Mouse (Mus musculus): ENCODE results near the gene Setd1a. TPM values are rescaled to one million over a fixed set of nuclear protein-coding genes. Genes with fewer than 3 reads are reported as not detected.

Setd1a gene
- polyA plus RNA-seq, 1 experiment from 2014 or later: 20.7 TPM

DNA sequence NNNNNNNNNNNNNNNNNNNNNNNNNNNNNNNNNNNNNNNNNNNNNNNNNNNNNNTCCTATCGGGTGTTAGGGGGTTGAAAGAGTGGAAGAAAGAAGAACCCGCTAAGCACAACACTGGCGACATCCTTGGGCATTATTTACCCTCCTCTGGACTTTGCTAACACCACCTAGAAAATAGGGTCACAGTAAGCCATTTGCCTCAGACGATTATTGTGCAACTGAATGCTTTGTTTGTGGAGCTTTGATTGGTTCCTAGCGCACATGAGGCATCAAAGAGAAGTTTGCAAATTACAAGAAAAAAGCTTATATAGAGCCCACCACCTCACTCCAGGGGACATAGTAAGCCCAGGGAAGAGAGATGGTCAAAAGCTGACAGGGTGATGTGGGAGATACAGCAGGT lies 32.4 kb downstream of the Setd1a start:
- peaks cover 14% of the 10 kb centered on the region for H3K36me3 ChIP-seq (ENCODE audit: control insufficient read depth, insufficient read depth)
- no peak for ATAC-seq
- no peak overlapping the region for H3K9ac ChIP-seq (replicated peaks; ENCODE audit: low read depth, low read length)
- H3K27ac ChIP-seq (ENCODE audit: low read length): no peak overlapping the region
- peaks cover 1% of the 10 kb centered on the region for H3K4me1 ChIP-seq (replicated peaks; ENCODE audit: control insufficient read depth, insufficient read depth, low read length)
- H3K9me3 ChIP-seq (ENCODE audit: control insufficient read depth, low read length): no peaks in the 10 kb centered on the region
- H3K27me3 ChIP-seq (replicated peaks; ENCODE audit: control insufficient read depth, insufficient read depth, low read length): no peaks in the 10 kb centered on the region
- no peak overlapping the region for H3K4me3 ChIP-seq (replicated peaks; ENCODE audit: low read length)
- WGBS: 51% methylated on average over 5 of the region's 5 CpGs
- H3K4me2 ChIP-seq (ENCODE audit: low read length): no peak overlapping the region

DNA sequence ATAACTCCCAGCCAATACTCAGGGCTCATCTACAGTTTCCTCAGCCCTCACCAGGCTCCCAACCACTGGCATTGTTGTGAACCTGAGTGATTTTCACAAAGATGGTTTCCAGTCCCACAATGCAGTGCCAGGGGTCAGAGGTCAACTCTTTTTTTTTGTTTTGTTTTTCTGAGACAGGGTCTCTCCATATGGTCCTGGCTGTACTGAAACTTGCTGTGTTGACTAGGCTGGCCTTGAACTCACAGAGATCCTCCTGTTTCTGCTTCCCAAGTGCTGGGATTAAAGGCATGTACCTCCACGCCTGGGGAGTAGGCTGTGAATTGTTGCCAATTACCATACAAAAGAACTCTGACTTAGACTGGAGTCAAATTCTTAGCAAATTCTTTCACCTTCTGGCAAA lies 33.4 kb downstream of the Setd1a start:
- H3K4me1 ChIP-seq (replicated peaks; ENCODE audit: control insufficient read depth, insufficient read depth, low read length): peaks cover 12% of the 10 kb centered on the region
- no peak for ATAC-seq
- H3K4me3 ChIP-seq (replicated peaks; ENCODE audit: low read length): no peak overlapping the region
- no peaks in the 10 kb centered on the region for H3K27me3 ChIP-seq (replicated peaks; ENCODE audit: control insufficient read depth, insufficient read depth, low read length)
- H3K9ac ChIP-seq (replicated peaks; ENCODE audit: low read depth, low read length): no peak overlapping the region
- peaks cover 14% of the 10 kb centered on the region for H3K36me3 ChIP-seq (ENCODE audit: control insufficient read depth, insufficient read depth)
- no peaks in the 10 kb centered on the region for H3K9me3 ChIP-seq (ENCODE audit: control insufficient read depth, low read length)
- no peak overlapping the region for H3K27ac ChIP-seq (ENCODE audit: low read length)
- no peak overlapping the region for H3K4me2 ChIP-seq (ENCODE audit: low read length)
- 94% methylated on average over 1 of the region's 1 CpGs for WGBS

DNA sequence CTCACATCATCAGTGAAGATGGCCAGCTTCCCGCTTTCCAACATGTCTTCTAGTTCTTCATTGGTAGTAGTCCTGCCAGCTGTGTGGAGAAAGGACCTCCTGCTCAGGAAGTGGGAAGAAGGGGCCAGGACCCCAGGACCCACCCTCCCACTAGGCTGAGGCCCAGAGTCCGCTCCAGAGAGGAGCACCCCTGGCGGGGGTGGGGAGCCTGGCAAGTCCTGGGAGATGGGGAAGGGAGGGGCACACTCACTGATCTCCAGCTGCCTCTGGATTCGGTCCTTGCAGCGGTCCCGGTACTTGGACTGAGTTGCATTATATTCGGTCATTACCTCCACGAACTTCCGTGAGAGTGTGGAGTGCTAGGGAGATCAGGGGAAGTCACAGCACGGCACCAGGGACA lies 34.2 kb downstream of the Setd1a start:
- no peaks in the 10 kb centered on the region for H3K27me3 ChIP-seq (replicated peaks; ENCODE audit: control insufficient read depth, insufficient read depth, low read length)

DNA sequence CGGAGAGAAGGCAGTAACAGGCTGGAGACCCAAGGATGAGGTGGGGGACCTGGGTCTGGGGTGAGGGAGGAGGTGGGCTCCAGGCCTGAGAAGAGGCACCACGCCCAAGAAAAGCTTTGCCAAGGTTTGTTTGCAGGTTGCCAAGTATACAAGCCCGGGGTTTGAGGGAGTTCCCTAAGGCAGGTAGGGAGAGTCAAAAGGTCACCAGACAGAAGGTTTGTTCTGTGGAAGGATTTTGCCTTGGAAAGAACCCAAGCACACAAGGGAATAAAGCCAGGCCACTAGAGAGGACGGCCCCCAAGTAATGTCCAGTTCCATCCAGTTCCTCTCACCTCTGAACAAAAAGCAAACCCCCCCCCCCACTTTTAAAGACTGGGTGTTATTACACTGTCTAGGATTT lies 34.8 kb downstream of the Setd1a start:
- Histone ChIP-seq H3K9ac (replicated peaks; ENCODE audit: low read depth, low read length) (no peak overlapping the region), H3K27me3 (replicated peaks; ENCODE audit: control insufficient read depth, insufficient read depth, low read length) (no peaks in the 10 kb centered on the region), H3K9me3 (ENCODE audit: control insufficient read depth, low read length) (no peaks in the 10 kb centered on the region), H3K4me3 (replicated peaks; ENCODE audit: low read length) (no peak overlapping the region), H3K4me1 (replicated peaks; ENCODE audit: control insufficient read depth, insufficient read depth, low read length) (peaks cover 19% of the 10 kb centered on the region), H3K27ac (ENCODE audit: low read length) (no peak overlapping the region), H3K36me3 (ENCODE audit: control insufficient read depth, insufficient read depth) (peaks cover 12% of the 10 kb centered on the region), H3K4me2 (ENCODE audit: low read length) (no peak overlapping the region)
- ATAC-seq: no peak
- 87% methylated on average over 4 of the region's 4 CpGs for WGBS

More for the DNA sequence above, 34.2 kb downstream of the Setd1a start:
- peaks cover 17% of the 10 kb centered on the region for H3K4me1 ChIP-seq (replicated peaks; ENCODE audit: control insufficient read depth, insufficient read depth, low read length)
- no peak overlapping the region for H3K4me3 ChIP-seq (replicated peaks; ENCODE audit: low read length)
- no peaks in the 10 kb centered on the region for H3K9me3 ChIP-seq (ENCODE audit: control insufficient read depth, low read length)
- WGBS: 80% methylated on average over 10 of the region's 10 CpGs
- H3K36me3 ChIP-seq (ENCODE audit: control insufficient read depth, insufficient read depth): peaks cover 12% of the 10 kb centered on the region
- H3K9ac ChIP-seq (replicated peaks; ENCODE audit: low read depth, low read length): no peak overlapping the region
- H3K4me2 ChIP-seq (ENCODE audit: low read length): no peak overlapping the region
- no peak overlapping the region for H3K27ac ChIP-seq (ENCODE audit: low read length)
- ATAC-seq: no peak

DNA sequence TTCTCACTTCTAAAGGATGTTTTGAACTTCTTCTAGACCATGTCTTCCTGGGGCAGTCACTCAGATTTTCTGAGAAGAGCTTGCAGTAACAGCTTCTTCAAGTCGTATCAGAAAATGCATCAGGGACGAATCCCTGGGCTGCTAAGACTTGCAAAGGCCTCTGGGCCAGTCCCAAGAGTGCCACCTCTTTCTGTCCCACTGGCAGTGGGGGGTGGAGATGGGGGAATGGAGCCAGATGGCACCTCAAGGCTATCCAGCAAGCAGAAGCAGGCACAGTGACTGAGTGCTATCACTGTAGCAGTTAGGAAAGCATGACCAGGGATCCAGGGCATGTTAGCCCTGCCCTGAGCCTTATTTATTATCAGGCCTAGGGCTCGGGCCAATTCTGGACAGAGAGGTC lies 35.8 kb downstream of the Setd1a start:
- 85% methylated on average over 3 of the region's 3 CpGs for WGBS
- Histone ChIP-seq H3K27me3 (replicated peaks; ENCODE audit: control insufficient read depth, insufficient read depth, low read length) (no peaks in the 10 kb centered on the region), H3K4me1 (replicated peaks; ENCODE audit: control insufficient read depth, insufficient read depth, low read length) (peaks cover 21% of the 10 kb centered on the region), H3K4me3 (replicated peaks; ENCODE audit: low read length) (no peak overlapping the region), H3K27ac (ENCODE audit: low read length) (no peak overlapping the region), H3K9me3 (ENCODE audit: control insufficient read depth, low read length) (no peaks in the 10 kb centered on the region), H3K36me3 (ENCODE audit: control insufficient read depth, insufficient read depth) (peaks cover 12% of the 10 kb centered on the region), H3K4me2 (ENCODE audit: low read length) (no peak overlapping the region), H3K9ac (replicated peaks; ENCODE audit: low read depth, low read length) (no peak overlapping the region)
- ATAC-seq: no peak

DNA sequence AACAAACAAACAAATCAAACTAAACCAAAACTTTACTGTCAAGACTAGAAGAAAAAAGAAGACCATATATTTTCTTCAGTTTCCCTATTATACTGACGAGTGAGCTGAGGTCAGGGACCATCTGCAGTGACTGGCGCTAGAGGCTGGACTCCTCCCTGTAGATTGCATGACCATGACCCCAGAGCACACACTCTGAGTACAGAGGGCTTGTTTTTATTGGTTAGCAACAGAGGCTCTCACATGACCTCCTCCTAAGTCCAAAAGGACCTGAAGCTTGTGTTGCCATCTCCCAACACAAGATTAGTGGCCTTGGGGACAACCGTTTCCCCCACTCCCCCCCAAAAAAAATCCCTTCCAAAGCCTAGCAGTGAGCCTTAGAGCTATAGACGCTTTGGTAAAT lies 37.4 kb downstream of the Setd1a start:
- Histone ChIP-seq H3K27ac (ENCODE audit: low read length) (peak overlapping the region; percentile 25), H3K4me2 (ENCODE audit: low read length) (0 out of 2 replicates have a peak overlapping the region, but pooled peaks have one; percentile 0), H3K4me1 (replicated peaks; ENCODE audit: control insufficient read depth, insufficient read depth, low read length) (peaks cover 21% of the 10 kb centered on the region), H3K9me3 (ENCODE audit: control insufficient read depth, low read length) (no peaks in the 10 kb centered on the region), H3K9ac (replicated peaks; ENCODE audit: low read depth, low read length) (no peak overlapping the region), H3K4me3 (replicated peaks; ENCODE audit: low read length) (no peak overlapping the region), H3K36me3 (ENCODE audit: control insufficient read depth, insufficient read depth) (peaks cover 10% of the 10 kb centered on the region), H3K27me3 (replicated peaks; ENCODE audit: control insufficient read depth, insufficient read depth, low read length) (no peaks in the 10 kb centered on the region)
- 64% methylated on average over 4 of the region's 4 CpGs for WGBS
- ATAC-seq: peak; percentile 24; the same call in 1 of the 2 replicates

DNA sequence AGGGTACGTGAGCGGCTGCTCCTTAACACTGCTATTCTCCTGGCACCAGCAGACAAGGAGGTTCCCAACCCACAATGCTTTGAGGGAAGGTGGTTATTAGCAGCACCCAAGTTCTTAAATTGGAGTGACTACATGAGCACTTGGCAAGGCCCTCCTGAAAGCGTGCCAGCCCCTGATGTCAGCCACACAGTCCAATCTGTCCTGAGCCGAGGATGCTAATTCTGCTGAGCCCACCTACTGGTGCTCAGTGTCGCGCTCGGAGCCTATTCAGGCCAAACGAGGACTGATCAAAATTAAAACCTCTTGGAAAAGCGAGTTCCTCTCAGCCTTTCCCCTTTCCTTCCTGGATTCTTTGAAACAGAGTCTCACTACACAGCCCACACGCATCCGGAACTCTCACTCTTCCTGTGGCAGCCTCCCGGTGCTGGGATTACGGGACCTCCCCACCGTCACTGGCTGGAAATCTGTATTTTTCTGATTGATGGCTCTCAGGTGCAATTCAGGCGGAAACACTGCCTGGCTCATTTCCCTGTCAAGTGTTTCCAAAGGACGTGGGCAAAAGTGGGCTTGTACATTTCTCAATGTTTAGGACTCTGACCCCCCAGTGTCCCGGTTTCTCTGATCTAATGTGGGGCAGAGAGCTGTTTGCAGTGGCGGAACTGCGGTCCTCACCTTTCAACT lies 37.9 kb downstream of the Setd1a start:
- Histone ChIP-seq H3K27me3 (replicated peaks; ENCODE audit: control insufficient read depth, insufficient read depth, low read length) (no peaks in the 10 kb centered on the region), H3K9ac (replicated peaks; ENCODE audit: low read depth, low read length) (no peak overlapping the region; the same call in 1 of the 2 replicates), H3K4me2 (ENCODE audit: low read length) (0 out of 2 replicates have a peak overlapping the region, but pooled peaks have one; percentile 0), H3K27ac (ENCODE audit: low read length) (peak overlapping the region; percentile 25), H3K4me3 (replicated peaks; ENCODE audit: low read length) (no peak overlapping the region), H3K36me3 (ENCODE audit: control insufficient read depth, insufficient read depth) (peaks cover 7% of the 10 kb centered on the region), H3K4me1 (replicated peaks; ENCODE audit: control insufficient read depth, insufficient read depth, low read length) (peaks cover 21% of the 10 kb centered on the region), H3K9me3 (ENCODE audit: control insufficient read depth, low read length) (no peaks in the 10 kb centered on the region)
- 50% methylated on average over 19 of the region's 19 CpGs for WGBS
- peak; percentile 92 for ATAC-seq

DNA sequence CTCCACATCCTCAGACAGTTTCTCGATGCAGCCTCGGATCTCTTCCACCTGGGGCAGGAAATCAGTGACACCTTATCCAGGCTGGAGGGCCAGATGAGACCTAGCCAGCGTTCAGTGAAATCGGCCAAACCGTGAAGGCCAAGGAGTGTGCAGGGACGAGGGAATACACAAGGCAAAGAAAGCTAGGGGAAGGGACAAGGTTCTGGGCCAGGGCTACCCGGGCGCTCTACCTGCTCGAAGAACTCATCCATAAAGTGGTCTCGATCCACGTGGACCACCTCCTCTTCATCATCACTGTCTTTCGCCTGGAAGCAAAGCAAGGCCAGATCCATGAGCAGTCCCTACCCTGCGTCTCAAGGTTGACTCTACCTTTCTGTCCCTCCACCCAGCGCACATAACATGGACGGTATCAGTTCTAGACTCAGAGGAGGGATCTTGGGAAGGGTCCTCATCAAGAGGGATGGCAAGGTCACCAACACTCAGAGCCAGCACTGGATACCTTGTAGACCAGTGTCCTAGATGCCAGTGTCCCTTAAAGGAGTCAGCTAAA lies 38.7 kb downstream of the Setd1a start:
- H3K4me1 ChIP-seq (replicated peaks; ENCODE audit: control insufficient read depth, insufficient read depth, low read length): peaks cover 21% of the 10 kb centered on the region
- 95% methylated on average over 15 of the region's 15 CpGs for WGBS
- H3K27ac ChIP-seq (ENCODE audit: low read length): peak overlapping the region; percentile 25; the same call in 1 of the 2 replicates
- H3K36me3 ChIP-seq (ENCODE audit: control insufficient read depth, insufficient read depth): peaks cover 7% of the 10 kb centered on the region
- H3K9ac ChIP-seq (replicated peaks; ENCODE audit: low read depth, low read length): no peak overlapping the region
- no peaks in the 10 kb centered on the region for H3K27me3 ChIP-seq (replicated peaks; ENCODE audit: control insufficient read depth, insufficient read depth, low read length)
- ATAC-seq: no peak
- no peak overlapping the region for H3K4me3 ChIP-seq (replicated peaks; ENCODE audit: low read length)
- H3K9me3 ChIP-seq (ENCODE audit: control insufficient read depth, low read length): no peaks in the 10 kb centered on the region
- no peak overlapping the region for H3K4me2 ChIP-seq (ENCODE audit: low read length)

DNA sequence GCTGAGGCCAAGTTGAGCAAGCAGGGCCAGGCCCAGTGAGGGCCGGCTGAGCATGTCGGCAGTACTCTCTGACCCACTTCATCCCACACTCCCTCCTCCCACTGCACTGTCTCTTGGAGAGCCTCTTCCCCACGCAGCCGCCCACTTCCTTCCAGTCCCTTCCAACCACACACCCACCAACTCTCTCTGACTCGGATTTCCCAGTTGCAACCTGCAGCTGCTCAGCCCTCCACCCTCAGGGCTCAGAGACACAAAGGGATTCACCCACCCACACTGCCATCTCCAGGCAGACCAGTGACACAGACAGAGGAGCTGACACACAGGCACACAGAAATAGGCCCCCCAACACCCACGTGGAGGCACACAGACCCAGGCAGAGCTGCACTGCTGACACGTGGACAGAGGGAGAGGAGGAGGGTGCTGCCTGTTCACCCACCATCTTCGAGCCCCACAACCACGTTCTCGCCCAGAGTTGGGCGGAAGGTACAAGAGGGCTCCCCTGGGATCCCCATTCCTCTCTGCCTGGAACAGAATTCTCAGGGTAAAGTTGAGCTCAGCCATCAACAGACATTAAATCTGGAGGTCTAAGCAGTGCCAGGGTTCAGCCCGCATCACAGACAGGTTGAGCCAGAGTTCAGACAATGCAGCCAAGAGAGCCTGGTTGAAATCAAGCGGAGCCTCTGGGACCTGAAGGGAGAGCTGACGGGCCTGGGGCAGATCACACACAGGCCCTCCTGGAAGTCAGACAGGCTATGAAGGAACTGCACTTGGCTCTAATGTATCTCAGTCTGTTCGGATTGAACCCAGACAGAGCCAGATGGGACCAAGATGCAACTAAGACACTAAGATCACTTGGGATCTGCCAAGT lies 39.7 kb downstream of the Setd1a start:
- H3K27me3 ChIP-seq (replicated peaks; ENCODE audit: control insufficient read depth, insufficient read depth, low read length): no peaks in the 10 kb centered on the region
- 77% methylated on average over 15 of the region's 15 CpGs for WGBS
- ATAC-seq: no peak
- H3K27ac ChIP-seq (ENCODE audit: low read length): no peak overlapping the region
- no peaks in the 10 kb centered on the region for H3K9me3 ChIP-seq (ENCODE audit: control insufficient read depth, low read length)
- no peak overlapping the region for H3K4me2 ChIP-seq (ENCODE audit: low read length)
- no peak overlapping the region for H3K4me3 ChIP-seq (replicated peaks; ENCODE audit: low read length)
- peaks cover 7% of the 10 kb centered on the region for H3K36me3 ChIP-seq (ENCODE audit: control insufficient read depth, insufficient read depth)
- no peak overlapping the region for H3K9ac ChIP-seq (replicated peaks; ENCODE audit: low read depth, low read length)
- peaks cover 25% of the 10 kb centered on the region for H3K4me1 ChIP-seq (replicated peaks; ENCODE audit: control insufficient read depth, insufficient read depth, low read length)
